Mouse (Mus musculus) gastrocnemius, adult 18-20 months (tissue): Measurements from ENCODE around the gene Pycr2. TPM values are rescaled to one million over a fixed set of nuclear protein-coding genes. Genes with fewer than 3 reads are reported as not detected.
"Not testable (repeated sequence)": the region's sequence is repeated elsewhere in the genome, so short reads cannot be mapped to it uniquely, and the experiment has no call there.

ENCODE experiments used
- DNase-seq: peaks from one replicate; pipeline ENCODE4 v3.0.0; 2021; ENCODE audit warnings: low spot score
- total RNA-seq, 2 experiments: library from RNA; stranded (reverse); gene quantifications; 2 replicates each; pipeline ENCODE4 v1.2.3; 2021

Gene Pycr2
- total RNA-seq, 2 experiments from 2014 or later = 9.9 to 10.9 TPM

DNA sequence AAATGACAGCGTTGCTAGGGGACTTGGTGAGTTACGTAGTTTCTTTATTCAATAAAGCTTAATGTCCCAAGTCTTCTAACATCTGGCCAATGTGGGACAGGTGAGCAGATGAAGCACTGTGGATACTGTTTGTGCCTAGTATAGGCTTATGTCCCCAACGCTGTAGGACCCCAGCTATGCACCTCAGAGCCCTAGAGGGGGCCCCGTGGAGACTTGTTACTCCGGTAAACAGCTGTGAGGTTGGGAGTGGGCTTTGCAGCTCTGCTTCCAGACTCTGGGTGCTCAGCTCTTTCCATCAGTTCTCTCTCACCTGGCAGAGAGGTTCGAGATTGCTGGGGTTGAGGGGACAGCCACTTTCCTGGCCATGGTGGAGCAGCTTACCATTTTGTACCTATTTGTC, 1.2 kb downstream of the Pycr2 start:
- no peak for DNase-seq

DNA sequence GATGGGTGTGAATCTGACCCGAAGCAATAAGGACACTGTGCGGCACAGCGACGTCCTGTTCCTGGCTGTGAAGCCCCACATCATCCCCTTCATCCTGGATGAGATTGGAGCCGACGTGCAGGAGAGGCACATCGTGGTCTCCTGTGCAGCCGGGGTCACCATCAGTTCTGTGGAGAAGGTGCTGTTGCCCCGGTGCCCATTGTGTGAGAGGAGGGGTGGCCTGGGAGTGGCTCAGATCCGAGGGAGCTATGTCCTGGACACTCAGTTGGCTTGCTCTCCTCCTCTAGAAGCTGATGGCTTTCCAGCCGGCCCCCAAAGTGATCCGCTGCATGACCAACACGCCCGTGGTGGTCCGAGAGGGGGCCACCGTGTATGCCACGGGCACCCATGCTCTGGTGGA, 1.8 kb downstream of the Pycr2 start:
- no peak for DNase-seq

DNA sequence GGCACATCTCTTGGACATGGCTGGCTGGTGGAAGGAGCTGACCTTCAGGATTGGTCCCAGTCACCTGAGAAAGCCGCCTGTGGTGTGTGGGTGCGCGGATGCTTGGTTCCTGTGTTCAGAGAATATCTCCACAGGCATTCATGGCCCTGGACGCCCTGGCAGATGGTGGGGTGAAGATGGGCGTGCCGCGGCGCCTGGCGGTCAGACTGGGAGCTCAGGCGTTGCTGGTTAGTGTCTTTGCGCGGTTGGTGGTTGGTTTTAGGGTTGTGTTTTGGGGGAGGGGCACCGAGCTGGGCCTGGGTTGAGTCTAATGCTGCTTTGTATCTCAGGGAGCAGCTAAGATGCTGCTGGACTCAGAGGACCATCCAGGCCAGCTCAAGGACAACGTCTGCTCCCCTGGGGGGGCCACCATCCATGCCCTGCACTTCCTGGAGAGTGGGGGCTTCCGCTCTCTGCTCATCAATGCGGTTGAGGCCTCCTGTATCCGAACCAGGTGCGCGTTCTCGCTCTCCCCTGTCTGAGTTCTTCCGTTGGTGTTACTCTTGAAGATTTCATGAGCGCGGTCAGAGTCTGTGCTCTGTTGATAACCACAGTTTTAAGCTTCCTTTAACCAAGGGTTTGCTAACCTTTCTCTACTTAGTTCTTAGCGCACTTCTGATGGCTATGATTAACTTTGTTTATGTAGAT, 2.5 kb downstream of the Pycr2 start:
- DNase-seq = no peak

DNA sequence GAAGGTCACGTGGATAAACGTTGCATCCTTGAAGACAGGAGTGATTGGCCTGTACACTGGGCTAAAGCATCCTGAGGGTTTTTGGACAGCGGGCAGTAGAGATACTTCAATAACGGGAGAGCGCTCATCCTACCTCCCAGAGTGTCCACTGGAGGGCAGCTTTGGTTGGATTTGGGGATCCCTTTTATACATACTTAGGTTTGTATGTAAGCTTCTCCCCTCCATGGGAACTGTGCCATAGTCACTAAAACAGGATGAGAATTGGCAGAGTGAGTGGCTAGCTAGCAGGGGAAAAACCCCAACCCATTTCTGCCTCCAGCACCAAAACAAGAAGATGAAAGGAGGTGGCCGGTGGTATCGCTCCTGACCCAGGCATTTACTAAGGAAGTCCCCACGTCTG, 7.0 kb downstream of the Pycr2 start:
- no peak for DNase-seq

DNA sequence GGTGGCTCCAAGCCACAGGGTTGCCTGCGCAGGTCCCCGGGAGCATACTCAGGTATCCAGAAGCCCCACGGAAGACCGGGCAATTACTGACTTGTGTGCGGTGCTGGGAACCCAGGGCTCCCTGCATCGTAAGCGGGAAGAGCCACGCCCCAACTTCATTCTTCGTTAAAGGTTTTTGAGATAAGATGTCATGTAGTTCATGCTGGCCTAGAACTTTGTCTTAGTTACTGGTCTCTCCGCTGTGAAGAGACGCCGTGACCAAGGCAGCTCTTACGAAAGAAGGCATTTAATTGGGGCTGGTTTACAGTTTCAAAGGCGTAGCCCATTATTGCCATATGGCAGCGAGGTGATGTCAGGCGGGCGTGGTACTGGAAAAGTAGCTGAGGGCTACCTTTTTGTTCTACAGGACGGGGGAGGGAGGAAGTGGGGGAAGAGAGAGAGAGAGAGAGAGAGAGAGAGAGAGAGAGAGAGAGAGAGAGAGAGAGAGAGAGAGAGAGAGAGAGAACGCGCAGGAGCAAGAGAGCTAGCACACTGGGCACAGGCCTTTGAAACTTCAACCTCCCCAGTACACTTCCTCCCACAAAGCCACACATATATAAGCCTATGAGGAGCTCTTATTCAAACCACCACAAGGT, 7.7 kb downstream of the Pycr2 start:
- no peak for DNase-seq

DNA sequence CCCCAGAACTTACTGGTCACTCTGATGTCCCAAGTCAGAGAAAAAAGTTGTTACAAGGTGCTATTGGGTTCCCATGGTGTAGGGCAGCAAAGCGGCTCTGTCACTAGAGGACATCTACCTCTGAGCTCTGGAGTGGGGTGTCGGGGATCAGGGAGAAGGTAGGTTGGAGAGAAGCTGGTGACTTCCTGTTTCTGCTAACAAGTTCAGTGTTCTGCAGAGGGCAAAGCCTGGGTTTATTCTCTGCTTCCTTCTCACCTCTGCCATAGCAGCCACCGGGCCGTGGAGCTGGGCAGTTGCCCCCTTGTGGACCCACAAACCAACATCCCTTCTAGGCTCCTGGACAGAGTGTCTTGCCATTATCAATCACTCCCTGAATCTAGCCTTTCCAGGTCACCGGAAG, 8.7 kb downstream of the Pycr2 start:
- DNase-seq = no peak

DNA sequence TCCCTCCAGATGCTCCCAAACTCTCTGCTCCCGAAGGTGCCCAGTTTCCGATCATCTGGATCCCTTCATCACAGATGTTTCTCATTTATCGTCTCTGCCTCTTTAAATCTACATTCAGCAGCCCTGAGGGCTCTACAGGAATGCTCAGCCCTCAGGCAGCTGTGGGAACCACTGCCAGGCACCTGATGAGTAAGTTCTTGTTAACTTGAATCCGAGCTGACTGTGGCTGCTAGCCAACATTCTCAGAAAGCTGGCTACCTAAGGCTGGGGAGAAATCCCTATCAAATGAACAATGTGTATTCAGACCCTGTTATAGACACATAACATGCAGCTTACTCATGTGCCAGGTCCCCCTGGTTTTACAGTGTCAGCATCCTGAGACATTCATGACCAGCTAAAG, 9.7 kb downstream of the Pycr2 start:
- no peak for DNase-seq

DNA sequence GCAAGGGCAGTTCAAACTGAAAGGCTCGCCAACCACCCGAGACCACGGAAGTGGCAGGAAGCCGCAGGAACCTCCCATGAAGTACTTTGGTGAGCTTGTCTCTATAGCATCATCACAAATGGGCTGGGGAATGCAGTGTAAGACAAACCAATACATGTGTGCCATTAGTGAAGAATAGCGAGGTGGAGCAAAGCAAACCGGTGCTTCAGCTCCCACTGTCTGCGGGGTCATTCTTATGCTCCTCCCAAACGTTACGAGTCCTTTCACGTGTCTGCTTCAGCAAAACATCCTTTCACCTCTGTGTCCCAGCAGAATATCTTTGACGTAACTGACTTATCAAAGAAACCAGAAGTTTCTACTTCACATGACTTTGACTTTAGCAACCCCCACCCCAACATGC, 12.3 kb downstream of the Pycr2 start:
- DNase-seq = no peak

DNA sequence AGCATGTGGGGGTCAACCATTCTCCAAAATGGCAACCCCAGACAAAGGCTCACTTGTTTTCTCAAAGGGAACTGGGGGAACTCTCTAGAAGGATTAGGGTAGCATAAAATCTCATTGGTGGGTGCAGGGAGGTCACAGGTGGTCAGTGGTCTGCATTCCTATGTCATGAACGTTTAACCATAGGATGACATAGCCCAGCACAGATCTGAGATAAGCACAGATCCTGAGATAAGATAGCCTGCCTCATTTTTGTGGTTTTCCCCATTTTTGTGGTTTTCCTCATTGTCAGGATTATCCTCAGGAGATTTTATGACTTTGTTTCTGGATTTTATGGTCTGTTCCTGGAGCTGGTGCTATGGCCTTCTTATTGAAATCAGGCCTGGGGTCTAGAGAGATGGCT, 13.0 kb downstream of the Pycr2 start:
- no peak for DNase-seq

DNA sequence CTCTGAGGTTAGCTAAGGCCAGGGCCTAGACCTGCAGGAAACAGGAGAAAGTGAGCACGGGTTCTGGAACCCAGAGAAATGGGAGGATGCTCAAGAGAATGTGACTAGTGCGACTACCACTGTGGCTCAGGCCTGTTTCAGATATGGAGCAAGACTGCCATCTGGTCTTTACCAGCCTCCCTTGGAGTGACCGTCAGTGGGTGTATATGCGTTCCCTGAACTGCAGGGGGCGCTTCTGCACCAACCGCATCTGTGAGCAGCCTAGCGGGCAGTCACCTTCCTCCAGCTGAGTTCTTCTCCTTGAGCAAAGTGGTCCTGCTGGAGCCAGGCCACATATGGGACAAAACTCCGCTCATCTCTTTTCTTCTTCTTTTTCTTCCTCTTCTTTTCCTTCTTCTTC, 15.6 kb downstream of the Pycr2 start:
- DNase-seq = no peak

DNA sequence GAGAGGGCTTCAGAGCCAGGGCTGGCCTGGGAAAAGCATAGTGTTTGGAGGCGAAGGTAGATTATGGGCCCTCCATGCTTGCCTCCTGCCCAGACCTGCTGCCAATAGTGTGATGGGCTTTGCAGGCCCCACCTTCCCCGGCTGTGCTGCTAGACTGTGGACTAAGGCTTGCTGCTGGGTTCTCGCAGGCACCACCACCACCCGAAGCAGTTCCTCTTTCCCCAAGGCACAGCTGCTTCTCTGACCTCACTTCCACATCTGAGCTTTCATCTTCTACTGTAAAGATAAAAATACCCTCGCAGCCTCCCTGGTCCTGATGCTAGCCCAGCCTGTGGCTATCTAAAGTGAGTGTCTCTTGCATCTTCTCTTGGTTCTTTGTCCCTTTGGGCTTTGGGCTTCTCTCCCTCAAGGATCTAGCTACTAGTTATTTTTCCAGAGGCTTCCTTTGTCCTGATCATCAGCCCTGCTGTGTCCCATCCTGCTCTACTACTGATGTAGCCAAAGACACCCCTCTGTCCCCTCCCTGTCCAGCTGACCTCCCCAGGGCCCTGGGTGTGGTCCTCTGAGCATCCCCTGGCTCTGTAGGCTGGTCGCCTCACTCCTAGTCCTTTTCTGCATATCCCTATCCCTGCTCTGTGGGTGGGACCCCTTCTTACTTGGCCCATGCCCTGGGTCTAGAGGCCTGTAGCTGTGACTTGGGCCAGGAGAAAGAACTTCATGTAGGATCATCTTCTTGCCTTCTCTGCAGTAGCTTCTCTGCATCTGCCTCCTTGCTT, 18.4 kb downstream of the Pycr2 start:
- no peak for DNase-seq

DNA sequence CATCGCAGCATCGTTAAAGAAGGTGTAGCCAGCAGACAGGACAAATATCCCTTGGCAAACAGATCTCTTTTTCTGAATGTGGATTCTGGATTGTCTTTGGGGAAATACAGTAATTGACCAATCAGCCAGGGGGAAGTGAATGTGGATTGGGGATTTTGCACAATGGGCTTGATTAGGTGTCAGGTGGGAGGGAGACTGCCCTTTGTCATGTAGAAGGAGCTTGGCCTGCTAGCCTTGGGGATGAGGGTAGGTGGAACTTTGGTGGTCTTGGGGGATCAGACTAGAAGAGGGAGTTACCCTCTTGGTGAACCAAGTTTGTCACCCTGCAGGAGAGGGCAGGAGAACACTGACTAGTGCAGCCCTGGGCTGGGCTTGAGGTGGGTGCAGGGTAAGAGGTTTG, 20.6 kb downstream of the Pycr2 start:
- DNase-seq = no peak

DNA sequence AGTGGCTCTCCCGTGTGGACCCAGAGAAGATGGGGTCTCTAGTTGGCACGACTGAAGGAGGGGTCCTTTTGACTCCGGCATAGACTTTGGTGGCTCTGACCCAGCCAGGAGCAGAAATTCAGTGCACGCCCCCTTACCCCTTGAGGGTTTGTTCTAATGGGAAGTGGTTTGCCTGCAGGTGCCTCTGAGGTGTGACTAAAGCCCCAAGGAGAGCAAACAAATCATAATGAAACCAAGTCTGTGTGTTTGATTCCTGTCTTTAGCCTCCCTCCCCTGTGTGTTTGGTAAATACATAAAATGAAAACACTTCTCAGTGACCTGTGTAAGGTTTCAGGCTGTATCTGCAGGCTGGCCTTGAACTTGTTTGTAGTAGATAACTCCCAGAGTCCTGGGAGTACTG, 22.2 kb downstream of the Pycr2 start:
- no peak for DNase-seq

DNA sequence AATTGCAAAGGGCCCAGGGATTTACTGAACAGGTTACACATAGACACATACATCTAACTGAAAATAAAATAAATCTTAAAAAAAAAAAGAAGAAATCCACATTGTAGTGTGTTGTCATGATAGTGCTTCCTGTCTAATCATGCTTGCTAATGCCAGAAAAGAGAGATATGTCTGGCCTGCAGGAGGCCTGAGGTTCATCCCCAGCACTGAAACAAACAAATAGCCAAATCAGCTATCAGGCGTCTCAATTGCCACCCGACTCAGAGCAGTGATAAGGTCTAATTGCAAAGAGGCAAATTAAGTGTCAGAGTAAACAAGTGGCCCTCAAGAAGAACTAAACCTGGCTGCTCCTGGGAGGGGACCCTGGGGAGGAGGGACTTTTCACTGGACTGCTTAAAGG, 25.5 kb downstream of the Pycr2 start:
- no peak for DNase-seq

DNA sequence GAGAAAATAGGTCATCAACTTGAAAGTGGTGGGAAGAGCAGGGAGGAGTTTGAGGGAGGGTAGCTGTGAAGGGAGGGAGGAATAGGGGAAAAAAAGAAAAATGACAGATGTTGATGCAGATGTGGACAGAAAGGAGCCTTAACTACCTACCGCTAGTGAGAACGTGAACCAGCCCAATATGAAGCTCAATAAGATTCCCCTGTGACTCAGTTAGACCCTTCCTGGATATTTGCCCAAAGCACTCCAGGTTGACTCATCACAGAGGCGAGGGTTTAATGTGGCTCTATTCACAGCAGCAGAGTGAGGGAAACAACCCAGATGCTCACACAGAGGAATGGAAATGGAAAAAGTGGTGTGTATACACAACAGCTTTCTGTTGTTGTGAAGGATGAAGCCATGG, 27.0 kb downstream of the Pycr2 start:
- DNase-seq = no peak

DNA sequence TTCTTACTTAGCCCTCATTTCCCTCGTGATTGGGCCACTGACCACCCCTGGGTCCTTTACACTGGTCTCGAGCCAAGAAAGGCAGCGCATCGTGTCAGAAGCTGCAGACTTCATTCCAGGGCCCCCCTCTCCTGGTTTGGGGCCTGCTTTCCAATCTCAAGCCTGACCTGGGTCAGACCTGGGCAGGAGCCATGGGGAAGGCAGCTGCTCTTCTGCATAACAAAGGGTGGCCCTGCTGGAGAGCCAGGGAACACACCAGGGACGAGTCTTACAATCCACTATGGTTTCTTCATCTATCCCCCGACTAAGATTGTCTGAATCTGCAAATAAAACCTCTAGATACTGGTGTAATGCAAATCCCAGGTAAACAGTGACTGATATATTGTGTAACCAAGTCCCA, 29.6 kb downstream of the Pycr2 start:
- no peak for DNase-seq

DNA sequence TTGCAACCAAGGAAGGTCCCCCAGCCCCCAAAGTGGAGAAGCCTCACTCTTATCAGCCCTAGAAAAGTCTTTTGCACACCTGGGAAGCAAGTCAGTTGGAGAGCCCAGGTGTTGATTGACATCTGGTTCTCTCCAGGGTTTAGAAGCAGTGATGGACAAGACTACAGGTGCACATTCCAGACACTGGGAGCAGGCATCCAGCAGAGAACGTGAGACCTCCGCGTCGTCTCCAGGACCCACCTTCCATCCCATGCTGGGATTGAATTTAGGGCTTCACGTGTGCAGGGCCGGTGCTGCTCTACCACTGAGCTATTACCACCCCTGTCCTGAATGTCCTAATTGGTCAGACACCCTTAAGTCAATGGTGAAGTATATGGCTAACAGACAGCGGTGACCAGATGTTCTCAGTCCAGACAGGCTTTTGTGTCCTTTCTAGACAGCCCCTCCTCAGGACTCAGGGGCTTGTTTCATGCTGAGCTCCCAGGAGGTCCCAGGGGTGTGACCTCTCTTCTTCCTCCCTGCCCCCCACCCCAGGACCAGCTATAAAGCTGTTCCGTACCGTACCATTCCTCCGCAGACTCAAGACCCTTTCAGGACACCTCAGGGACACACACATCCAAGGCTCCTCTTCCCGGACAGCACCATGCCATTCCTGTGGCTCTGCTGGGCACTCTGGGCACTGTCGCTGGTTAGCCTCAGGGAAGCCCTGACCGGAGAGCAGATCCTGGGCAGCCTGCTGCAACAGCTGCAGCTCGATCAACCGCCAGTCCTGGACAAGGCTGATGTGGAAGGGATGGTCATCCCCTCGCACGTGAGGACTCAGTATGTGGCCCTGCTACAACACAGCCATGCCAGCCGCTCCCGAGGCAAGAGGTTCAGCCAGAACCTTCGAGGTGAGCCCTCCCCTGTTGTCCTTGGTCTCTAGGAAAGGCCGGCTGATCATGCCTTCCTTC, 30.6 kb downstream of the Pycr2 start, which contains the start of gene Lefty1:
Gene Lefty1 (plus strand): TSS at position 556 of the 953 bp plus-strand sequence.
- DNase-seq = no peak

DNA sequence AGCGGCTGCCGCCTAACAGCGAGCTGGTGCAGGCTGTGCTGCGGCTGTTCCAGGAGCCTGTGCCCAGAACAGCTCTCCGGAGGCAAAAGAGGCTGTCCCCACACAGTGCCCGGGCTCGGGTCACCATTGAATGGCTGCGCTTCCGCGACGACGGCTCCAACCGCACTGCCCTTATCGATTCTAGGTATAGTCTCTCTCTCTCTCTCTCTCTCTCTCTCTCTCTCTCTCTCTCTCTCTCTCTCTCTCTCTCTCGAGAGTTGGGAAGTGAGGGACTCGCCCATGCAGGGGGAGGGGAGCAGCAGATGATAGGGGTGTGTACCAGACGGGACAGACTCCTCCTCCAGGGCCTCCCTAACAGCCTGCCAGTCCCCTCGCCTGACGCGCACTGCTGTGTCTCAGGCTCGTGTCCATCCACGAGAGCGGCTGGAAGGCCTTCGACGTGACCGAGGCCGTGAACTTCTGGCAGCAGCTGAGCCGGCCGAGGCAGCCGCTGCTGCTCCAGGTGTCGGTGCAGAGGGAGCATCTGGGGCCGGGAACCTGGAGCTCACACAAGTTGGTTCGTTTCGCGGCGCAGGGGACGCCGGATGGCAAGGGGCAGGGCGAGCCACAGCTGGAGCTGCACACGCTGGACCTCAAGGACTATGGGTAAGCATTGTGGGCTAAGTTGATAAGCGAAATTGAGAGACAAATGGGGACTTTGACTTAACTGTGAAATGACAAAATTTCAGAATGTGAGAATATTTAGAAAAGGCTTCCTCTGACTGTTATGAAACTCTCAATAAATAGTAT, 32.7 kb downstream of the Pycr2 start:
- peak; percentile 51 for DNase-seq

DNA sequence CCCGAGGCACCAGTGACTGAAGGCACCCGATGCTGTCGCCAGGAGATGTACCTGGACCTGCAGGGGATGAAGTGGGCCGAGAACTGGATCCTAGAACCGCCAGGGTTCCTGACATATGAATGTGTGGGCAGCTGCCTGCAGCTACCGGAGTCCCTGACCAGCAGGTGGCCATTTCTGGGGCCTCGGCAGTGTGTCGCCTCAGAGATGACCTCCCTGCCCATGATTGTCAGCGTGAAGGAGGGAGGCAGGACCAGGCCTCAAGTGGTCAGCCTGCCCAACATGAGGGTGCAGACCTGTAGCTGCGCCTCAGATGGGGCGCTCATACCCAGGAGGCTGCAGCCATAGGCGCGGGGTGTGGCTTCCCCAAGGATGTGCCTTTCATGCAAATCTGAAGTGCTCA, 33.5 kb downstream of the Pycr2 start:
- not testable (repeated sequence) for DNase-seq

DNA sequence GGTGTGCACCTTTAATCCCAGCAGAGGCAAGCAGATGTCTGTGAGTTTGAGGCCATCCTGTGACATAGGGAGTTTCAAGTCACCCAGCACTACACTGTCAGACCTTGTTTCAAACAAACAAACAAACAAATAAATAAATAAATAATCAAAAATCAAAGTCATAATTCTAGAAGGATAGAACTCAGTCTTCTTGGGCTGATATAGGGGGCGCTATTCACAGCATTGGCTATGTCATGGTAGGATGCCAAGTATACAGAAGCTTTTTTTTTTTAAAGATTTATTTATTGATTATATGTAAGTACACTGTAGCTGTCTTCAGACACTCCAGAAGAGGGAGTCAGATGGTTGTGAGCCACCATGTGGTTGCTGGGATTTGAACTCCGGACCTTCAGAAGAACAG, 34.7 kb downstream of the Pycr2 start:
- DNase-seq = not testable (repeated sequence)
